Comparison of ENCODE assay signal across 8 mouse cellular contexts in genomic region chr12:100937441-100938360, GRCm38 (mm10). TPM values are rescaled to one million over a fixed set of nuclear protein-coding genes. Genes with fewer than 3 reads are reported as not detected.
DNase-seq lines count a peak whose midpoint lies in the region; ATAC-seq lines count a peak whose summit lies in the region.

No protein-coding gene starts in this region.

- no peaks in the 10 kb centered on the region for H3K27me3 ChIP-seq in hindbrain, embryonic 13.5 days
- H3K27me3 ChIP-seq in hindbrain, embryonic 11.5 days (ENCODE audit: control insufficient read depth, insufficient read depth, low read length): no peaks in the 10 kb centered on the region
- no peaks in the 10 kb centered on the region for H3K27me3 ChIP-seq in intestine, embryonic 16.5 days (replicated peaks; ENCODE audit: control insufficient read depth, insufficient read depth, low read length)

- peaks cover 8% of the 10 kb centered on the region; the same call in 1 of the 2 replicates for H3K4me1 ChIP-seq in hindbrain, embryonic 13.5 days (replicated peaks)
- no peaks in the 10 kb centered on the region for H3K4me1 ChIP-seq in hindbrain, embryonic 11.5 days (replicated peaks; ENCODE audit: control insufficient read depth, insufficient read depth, low read length)
- peaks cover 5% of the 10 kb centered on the region; the same call in 1 of the 2 replicates for H3K4me1 ChIP-seq in intestine, embryonic 16.5 days (ENCODE audit: control insufficient read depth, insufficient read depth, low read length)

- ATAC-seq in hindbrain, embryonic 13.5 days (ENCODE audit: low FRiP score): peak; percentile 65
- no peak for ATAC-seq in hindbrain, embryonic 11.5 days (ENCODE audit: low FRiP score)
- peak; percentile 22; the same call in 1 of the 2 replicates for ATAC-seq in intestine, embryonic 16.5 days

- no peak overlapping the region for H3K9ac ChIP-seq in hindbrain, embryonic 13.5 days
- no peak overlapping the region for H3K9ac ChIP-seq in hindbrain, embryonic 11.5 days (ENCODE audit: low read depth, low read length)
- peak overlapping the region; percentile 2; the same call in 1 of the 2 replicates for H3K9ac ChIP-seq in intestine, embryonic 16.5 days (ENCODE audit: low read depth, low read length)

- peak overlapping the region; percentile 70 for H3K27ac ChIP-seq in hindbrain, embryonic 13.5 days
- H3K27ac ChIP-seq in hindbrain, embryonic 11.5 days (ENCODE audit: low read depth, low read length): no peak overlapping the region
- H3K27ac ChIP-seq in intestine, embryonic 16.5 days (ENCODE audit: low read length): peak overlapping the region; percentile 51; the same call in 1 of the 2 replicates

- H3K4me2 ChIP-seq in hindbrain, embryonic 13.5 days: no peak overlapping the region
- H3K4me2 ChIP-seq in hindbrain, embryonic 11.5 days (replicated peaks; ENCODE audit: low read depth, low read length): no peak overlapping the region
- H3K4me2 ChIP-seq in intestine, embryonic 16.5 days (ENCODE audit: low read depth, low read length): no peak overlapping the region

- no peak overlapping the region for H3K4me3 ChIP-seq in hindbrain, embryonic 13.5 days
- no peak overlapping the region for H3K4me3 ChIP-seq in hindbrain, embryonic 11.5 days (ENCODE audit: low read depth, low read length)
- no peak overlapping the region for H3K4me3 ChIP-seq in intestine, embryonic 16.5 days (ENCODE audit: low read length)

- WGBS in hindbrain, embryonic 13.5 days: 78% methylated on average over 21 of the region's 21 CpGs
- 81% methylated on average over 21 of the region's 21 CpGs for WGBS in hindbrain, embryonic 11.5 days
- 65% methylated on average over 21 of the region's 21 CpGs for WGBS in intestine, embryonic 16.5 days

- H3K36me3 ChIP-seq in hindbrain, embryonic 13.5 days: peaks cover 67% of the 10 kb centered on the region
- H3K36me3 ChIP-seq in hindbrain, embryonic 11.5 days (ENCODE audit: control insufficient read depth, insufficient read depth, low read length): peaks cover 2% of the 10 kb centered on the region
- 0 out of 2 replicates have a peak, but pooled peaks cover 2% of the 10 kb centered on the region for H3K36me3 ChIP-seq in intestine, embryonic 16.5 days (ENCODE audit: control insufficient read depth, insufficient read depth, low read length)

- no peaks in the 10 kb centered on the region for H3K9me3 ChIP-seq in hindbrain, embryonic 13.5 days
- no peaks in the 10 kb centered on the region for H3K9me3 ChIP-seq in hindbrain, embryonic 11.5 days (ENCODE audit: control insufficient read depth, low read length)
- H3K9me3 ChIP-seq in intestine, embryonic 16.5 days (ENCODE audit: control insufficient read depth, low read length): no peaks in the 10 kb centered on the region

- no peak for DNase-seq in hindbrain, embryonic 11.5 days (ENCODE audit: low spot score)
- DNase-seq in fat pad, adult 2 months (ENCODE audit: extremely low read depth, low read depth, low spot score): peak; percentile 34
- DNase-seq in lung, postnatal 4 days: peak; percentile 44 to 45
- no peak for DNase-seq in frontal cortex, adult 2 months (ENCODE audit: extremely low spot score in 1 of 2, low spot score in 1 of 2)
- no peak for DNase-seq in layer of hippocampus, adult 11-12 months (ENCODE audit: low spot score)
- DNase-seq in embryo, embryonic 9.5 days (ENCODE audit: extremely low spot score): no peak

RNA-seq across cellular contexts. Expression of gene Gpr68, which starts 29.7 kb away (rescaled TPM):
- polyA plus RNA-seq in hindbrain, embryonic 13.5 days (2015; fragmentation: Nextera tagmentation; extraction: Ambion mirVana): 1.6 and 1.7 TPM in 2 replicates
- 0.22 TPM in 1 of 2 replicates, not detected in the other for polyA plus RNA-seq in hindbrain, embryonic 11.5 days (2014; fragmentation: Nextera tagmentation; extraction: Ambion mirVana)
- polyA plus RNA-seq in intestine, embryonic 16.5 days (2015; fragmentation: Nextera tagmentation; extraction: Ambion mirVana): 0.48 and 0.56 TPM in 2 replicates
- 5.4 TPM in 2 replicates for polyA plus RNA-seq in frontal cortex, adult 2 months (2012; rRNA removed)

Comparison
In these comparisons a context has a peak if more than half of its experiments do, and no peak if none do; other contexts are left out.
1. DNase-seq: peak in fat pad, adult 2 months (single experiment) and lung, postnatal 4 days (2 of 2); none in hindbrain, embryonic 11.5 days (single experiment), frontal cortex, adult 2 months (0 of 2), layer of hippocampus, adult 11-12 months (single experiment) and embryo, embryonic 9.5 days (single experiment).